Mouse (Mus musculus) megakaryocyte, embryonic 14.5 days (primary cell): ENCODE measurements around the gene Lamb3.

Experiments
- FLI1 ChIP-seq: IDR thresholded peaks from 2 replicates; pipeline ENCODE4 v1.6.1; 2012; ENCODE audit warnings: low read length, inconsistent platforms, mixed read lengths
- GATA1 ChIP-seq: IDR thresholded peaks from 3 replicates; pipeline ENCODE4 v1.6.1; 2012; ENCODE audit warnings: mixed read lengths, low read length, inconsistent platforms, borderline replicate concordance

GRCm38 (mm10) chr1:193279492-193279891, 72.0 kb downstream of the Lamb3 start:
- TF ChIP-seq GATA1 (no peak), FLI1 (no peak)
